Mouse (Mus musculus): ENCODE data around the gene Gmppb.

Gmppb gene

DNA sequence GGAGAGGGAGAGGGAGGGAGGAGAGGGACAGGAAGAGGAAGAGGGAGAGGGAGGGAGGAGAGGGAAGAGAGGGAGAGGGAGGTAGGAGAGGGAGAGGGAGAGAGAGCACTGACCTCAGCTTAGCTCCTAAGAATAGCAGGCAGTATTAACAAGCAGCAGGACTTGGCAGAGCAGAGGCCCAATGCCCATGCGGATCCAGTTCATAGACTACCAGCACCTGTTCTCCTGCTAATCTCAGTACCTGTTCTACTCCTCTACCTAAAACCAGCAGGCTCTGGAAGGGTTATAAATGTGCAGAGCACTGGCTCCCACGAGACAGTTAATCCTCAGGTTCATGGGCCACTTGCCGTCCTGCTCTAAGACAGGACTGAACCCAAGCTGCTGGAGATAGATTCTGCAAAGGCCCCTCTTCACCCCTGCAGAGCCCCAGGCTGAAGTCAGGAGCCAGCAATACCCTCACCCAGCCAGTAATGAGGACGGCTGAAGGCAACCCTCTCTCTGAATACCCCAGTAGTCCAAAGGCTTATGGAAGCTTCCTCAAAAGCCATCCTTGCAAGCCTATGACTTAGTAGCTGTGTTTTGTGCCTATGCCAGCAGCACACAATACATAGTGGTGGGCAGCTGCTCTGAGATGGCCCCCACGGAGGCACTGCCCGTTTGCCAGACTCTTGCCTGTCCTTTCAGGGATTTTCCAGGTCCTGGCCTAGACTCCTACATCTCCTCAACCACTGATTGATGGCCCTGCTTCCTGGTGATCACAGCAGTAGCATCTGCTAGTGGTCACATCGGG lies 24.3 kb downstream of the Gmppb start:
- DNase-seq (ENCODE audit: low spot score in 2 of 2): no peak

DNA sequence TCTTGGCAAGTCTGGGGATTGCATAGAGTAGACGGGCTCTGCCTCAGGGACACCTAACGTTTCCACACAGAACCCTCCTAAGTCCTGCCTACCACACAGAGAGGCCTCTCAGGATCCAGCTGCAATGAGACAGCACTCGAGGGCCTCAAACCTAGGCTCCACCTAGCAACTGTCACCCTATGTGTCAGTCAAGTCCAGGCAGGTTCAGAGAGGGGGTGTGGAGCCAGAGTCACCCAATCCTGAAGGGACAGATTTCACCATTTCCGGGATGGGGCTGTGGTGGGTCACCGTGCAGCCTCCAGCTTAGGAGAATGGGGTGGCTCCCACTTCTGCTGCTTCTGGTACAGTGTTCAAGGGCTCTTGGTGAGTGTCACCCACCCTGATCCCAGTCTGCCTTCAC lies 31.1 kb downstream of the Gmppb start, which contains the start of gene Mst1:
Gene Mst1, plus strand, starts transcription at position 269 of the 400 bp plus-strand sequence.
- DNase-seq (ENCODE audit: low spot score in 2 of 2): no peak

DNA sequence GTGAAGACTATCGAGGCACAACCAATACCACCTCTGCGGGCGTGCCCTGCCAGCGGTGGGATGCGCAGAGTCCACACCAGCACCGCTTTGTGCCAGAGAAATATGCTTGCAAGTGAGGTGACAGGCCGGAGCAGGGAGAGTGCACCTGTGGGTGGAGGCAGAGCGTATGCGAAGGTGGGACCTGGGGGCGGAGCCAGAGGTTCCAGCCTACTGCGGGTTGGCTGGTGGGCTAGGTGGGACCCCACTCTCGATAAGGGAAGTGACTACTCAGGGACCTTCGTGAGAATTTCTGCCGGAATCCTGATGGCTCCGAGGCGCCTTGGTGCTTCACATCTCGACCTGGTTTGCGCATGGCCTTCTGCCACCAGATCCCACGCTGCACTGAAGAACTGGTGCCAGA lies 33.5 kb downstream of the Gmppb start:
- no peak for DNase-seq (ENCODE audit: low spot score in 2 of 2)

DNA sequence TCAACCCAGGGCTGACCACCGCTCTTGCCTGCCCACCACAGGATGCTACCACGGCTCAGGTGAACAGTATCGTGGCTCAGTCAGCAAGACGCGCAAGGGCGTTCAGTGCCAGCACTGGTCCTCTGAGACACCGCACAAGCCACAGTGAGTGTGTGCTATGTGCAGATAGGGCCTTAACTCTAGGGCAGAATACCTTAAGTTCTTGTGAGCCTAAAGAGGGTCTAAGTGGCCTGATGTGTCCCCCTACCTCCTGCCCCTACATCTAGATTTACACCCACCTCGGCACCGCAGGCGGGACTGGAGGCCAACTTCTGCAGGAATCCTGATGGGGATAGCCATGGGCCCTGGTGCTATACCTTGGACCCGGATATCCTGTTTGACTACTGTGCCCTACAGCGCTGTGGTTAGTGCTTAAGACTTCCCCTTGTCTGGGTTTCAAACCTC lies 34.0 kb downstream of the Gmppb start, which contains the start of gene Rnf123:
Gene Rnf123, minus strand, starts transcription at position 359 of the 444 bp plus-strand sequence.
- DNase-seq (ENCODE audit: low spot score in 2 of 2): no peak

DNA sequence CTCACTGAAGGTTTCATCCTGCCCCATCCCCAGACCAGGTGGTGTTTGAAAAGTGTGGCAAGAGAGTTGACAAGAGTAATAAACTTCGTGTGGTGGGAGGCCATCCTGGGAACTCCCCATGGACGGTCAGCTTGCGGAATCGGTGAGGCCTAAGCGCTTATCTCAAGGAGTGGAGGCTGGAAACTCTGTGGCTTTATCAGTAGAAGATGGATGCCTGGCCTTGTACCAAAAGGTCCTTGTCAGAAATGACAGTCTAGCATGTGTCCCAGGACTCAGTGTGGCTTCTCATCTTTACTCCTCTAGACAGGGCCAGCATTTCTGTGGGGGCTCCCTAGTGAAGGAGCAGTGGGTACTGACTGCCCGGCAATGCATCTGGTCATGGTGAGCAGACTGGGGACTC lies 34.5 kb downstream of the Gmppb start:
- no peak for DNase-seq (ENCODE audit: low spot score in 2 of 2)

DNA sequence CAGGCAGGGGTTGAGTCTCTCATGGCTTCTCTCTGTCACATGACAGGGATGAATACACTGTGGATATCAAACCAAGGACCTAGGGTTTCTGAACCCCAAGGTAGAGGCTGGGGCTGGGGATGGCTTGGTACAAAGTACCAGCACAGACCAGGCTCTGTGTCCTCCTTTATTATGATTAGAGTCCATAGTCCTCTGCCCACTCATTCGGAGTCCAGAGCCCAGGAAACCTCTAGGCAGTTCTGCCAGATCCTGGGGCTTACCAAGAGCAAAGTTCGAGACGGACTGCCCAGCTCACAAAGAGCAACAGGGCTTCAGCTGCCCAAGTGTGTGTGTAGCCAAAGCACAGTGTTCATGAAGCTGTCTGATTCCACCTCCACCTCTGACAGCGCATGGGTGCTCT lies 36.2 kb downstream of the Gmppb start:
- DNase-seq (ENCODE audit: low spot score in 2 of 2): no peak

DNA sequence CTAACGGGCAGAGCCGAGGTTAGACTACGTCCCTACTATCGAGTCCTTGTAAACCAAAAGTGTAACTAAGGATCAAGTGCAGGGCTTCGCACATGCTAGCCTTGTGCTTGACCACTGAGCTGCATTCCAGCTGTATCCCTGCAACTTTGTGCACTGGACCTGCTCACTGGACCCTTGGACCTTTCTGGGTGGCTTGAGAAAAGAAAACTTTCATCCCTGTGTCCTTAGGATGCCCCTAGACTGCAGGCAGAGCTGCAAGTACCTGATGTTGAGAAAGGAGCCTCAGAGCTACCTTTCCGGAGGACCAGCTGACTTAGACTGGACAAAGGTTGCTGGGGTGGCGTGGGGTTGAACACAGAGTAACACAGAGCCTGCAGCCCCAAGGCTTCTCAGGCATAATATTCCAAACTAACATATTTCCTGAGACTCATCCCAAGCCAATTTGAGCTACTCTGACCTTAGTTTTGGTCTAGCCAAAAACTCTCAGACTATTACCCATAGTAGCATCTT lies 41.6 kb downstream of the Gmppb start:
- DNase-seq (ENCODE audit: low spot score in 2 of 2): no peak

DNA sequence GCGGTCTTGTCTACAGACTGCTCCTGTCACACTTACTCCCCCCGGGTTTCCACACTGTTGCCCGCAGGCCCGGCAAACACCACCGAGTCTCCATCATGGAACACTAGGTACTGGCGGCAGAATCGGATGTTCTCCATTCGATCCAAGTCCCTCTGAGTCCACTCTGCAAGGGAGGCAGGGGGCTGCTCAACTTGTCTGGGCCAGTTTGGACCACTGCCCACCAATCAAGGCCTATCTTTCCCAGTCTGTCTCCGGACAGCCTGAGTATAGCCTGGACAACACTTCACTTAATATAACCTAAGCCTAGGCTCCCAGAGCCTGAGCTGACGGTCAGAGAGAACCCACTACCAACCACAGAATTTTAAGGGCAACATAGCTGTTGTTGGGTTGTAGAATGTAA lies 44.5 kb downstream of the Gmppb start:
- no peak for DNase-seq (ENCODE audit: low spot score in 2 of 2)

DNA sequence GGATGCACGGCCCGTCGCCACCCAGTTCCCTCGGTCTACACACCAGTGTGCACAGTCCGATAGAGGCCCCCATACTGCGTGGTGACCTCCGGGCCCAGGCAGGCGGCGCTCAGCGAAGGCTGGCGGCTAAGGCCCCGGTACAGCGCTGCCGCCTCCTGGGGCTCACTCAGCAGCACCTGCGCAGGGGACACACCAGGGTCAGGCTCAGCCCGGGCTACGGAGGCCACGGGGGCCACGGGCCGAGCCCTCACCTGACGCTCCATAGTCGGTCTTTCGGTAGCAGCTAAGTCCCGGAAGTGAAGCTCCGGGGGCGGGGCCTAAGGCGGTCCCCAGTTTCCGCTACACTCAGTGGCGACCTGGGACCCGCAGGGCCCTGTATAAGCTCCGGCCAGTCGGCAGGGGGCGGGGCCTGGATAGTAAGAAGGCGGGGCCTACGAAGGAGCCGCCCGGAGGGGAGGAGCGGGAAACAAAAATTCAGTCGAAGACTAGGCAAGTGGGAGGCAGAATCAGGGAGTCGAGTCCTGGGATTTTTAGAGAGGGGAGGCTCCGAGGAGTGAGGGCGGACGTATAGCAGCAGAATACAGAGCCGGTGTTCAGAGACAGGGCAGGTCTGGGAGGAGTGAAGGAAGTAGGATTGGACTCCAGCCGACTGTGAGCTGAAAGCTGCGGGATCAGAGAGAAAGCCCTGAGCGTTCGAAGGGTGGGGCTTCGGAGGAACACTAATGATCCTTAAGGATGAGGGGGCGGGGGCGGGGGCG lies 45.3 kb downstream of the Gmppb start, which contains the start of gene Apeh:
Gene Apeh, minus strand, starts transcription at position 423 of the 758 bp plus-strand sequence.
- peak; percentile 80 to 83 for DNase-seq (ENCODE audit: low spot score in 2 of 2)

DNA sequence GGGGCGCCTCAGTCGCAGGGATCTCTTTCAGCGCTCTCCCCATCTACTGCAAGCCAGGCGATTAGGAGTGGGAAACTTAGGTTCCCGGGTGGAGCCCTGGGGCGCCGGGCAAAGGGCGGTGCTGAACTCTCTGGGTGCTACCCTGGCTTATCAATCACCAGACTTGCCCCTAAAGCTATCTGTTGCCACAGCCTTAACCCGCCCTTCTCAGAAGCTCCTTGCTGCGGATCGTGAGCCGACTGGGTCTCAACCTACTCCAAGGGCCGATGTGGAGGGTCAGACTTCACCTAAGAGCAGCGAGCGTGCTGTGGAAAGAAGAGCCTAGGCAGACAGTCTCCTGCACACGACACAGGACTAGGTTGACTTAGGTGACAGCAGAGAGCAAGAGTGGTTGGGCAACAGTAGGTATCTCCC lies 46.0 kb downstream of the Gmppb start:
- peak in 1 of 2 experiments; percentile 27 for DNase-seq (ENCODE audit: low spot score in 2 of 2)

DNA sequence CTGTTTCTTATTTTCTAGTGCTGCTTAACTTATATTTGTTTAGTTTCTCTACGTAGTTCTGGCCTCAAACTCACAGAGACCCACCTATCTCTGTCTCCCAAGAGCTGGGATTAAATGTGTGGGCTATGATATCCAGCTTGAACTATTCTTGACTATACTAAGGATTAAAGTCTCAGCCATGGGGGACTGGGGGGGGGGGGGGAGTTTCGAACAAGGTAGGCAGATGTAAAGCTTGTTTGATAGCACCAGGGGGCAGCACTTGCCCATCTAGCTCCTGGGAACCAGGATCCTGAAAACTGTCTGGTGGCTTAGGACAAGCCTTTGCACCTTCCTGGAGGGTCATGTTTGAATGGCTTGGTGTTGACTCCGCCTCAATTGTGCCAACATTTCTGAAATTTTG lies 46.5 kb downstream of the Gmppb start:
- peak; percentile 54 to 65 for DNase-seq (ENCODE audit: low spot score in 2 of 2)

DNA sequence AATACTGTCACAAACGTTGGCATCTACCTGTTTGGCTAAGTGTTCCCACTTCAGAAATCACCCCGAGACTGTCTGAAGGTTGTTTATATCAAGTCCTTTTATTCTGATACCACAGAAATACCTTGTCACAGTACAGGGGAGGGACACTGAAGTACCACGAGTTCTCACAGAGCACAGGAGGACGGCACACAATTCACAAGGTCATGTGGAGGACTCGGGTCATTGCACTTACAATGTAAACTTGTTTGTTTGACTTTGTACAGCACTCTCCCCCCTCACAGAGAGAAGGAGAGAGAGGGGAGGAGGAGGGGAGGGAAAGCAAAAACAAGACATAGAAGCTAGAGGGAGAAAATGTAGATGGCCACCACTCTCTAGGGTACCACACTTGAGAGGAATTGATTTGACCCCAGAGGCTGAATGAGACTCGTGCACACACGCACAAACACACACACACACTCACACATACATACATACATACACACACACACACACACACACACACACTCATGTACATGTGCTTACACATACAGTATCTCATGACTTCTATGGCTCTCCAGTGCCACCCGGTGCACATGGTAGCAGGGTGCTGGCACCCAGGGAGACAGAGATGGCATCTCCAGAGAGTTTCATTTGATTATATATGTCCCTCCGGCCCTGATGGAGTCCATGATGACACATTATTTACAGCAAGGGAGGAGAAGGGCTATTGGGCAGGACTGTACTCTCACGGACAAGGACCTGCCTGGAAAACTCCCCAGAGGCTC lies 47.1 kb downstream of the Gmppb start:
- no peak for DNase-seq (ENCODE audit: low spot score in 2 of 2)

DNA sequence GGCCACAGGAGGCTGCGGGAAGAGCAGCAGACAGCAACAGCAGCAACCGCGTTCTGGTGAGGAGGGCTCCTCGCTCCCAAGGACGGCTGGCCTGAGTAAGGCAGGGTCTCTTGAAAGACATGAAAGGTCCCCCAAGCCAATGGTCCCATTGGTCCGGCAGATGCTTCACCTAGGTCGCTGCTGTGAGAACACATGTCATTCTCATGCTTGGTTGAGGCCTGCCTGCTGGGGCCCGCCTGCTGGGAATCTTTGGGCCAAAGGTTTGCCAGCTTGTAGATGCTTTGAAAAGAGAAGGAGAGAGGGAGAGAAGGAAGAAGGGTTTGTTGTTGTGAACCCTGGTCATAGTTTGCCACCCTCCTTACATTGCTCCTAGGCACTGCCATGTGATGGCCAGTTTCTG lies 50.6 kb downstream of the Gmppb start:
- DNase-seq (ENCODE audit: low spot score in 2 of 2): no peak
